Mouse (Mus musculus) cerebellum, adult 2 months (tissue): ENCODE measurements around the gene Nedd9. TPM values are rescaled to one million over a fixed set of nuclear protein-coding genes. Genes with fewer than 3 reads are reported as not detected.
A peak's percentile ranks its signal among the peaks of the same experiment; 100 is the strongest.

Source experiments
- DNase-seq, 2 experiments: peaks; one replicate each; pipeline ENCODE4 v3.0.0; 2021
- H3K27ac ChIP-seq: fragments of 200-500 bp; 2 replicates; pipeline ENCODE4 v1.5.1; 2012; ENCODE audit warnings: low read length, control low read depth, inconsistent platforms; ENCODE audit not compliant: insufficient read depth
- H3K27me3 ChIP-seq: fragments of 200-500 bp; 2 replicates; pipeline ENCODE4 v1.6.1; 2012; ENCODE audit warnings: inconsistent platforms, mild to moderate bottlenecking, low read length, moderate library complexity; ENCODE audit not compliant: control insufficient read depth, insufficient read depth
- H3K4me1 ChIP-seq: fragments of 200-500 bp; 2 replicates; pipeline ENCODE4 v1.6.1; 2011; ENCODE audit warnings: low read length; ENCODE audit not compliant: control insufficient read depth, insufficient read depth
- H3K4me3 ChIP-seq: fragments of 200-500 bp; replicated peaks from 2 replicates; pipeline ENCODE3; 2011; ENCODE audit warnings: mild to moderate bottlenecking, low read depth, low read length, control low read depth; ENCODE audit not compliant: insufficient read depth
- CTCF ChIP-seq: fragments of 200-500 bp; IDR thresholded peaks from 2 replicates; pipeline ENCODE4 v1.5.1; 2011; ENCODE audit warnings: low read depth, mild to moderate bottlenecking, control low read depth, low read length, moderate library complexity, borderline replicate concordance; ENCODE audit not compliant: insufficient read depth
- POLR2A ChIP-seq: fragments of 200-500 bp; IDR thresholded peaks from 2 replicates; pipeline ENCODE4 v1.6.1; 2011; ENCODE audit warnings: low read length, control low read depth, borderline replicate concordance; ENCODE audit not compliant: insufficient read depth
- WGBS: fragments of 180-500 bp; shearing (Covaris S2); methylation state at CpG from one replicate; pipeline ENCODE4 v1.1.7; 2018; 5-methylcytosine and 5-hydroxymethylcytosine counted together
- polyA plus RNA-seq: library from polyadenylated mRNA; depleted of rRNA; stranded (reverse); fragments of >200 nt; gene quantifications from 2 replicates; pipeline ENCODE4 v1.2.3, GENCODE M21; 2012

The Nedd9 gene
- polyA plus RNA-seq, 1 experiment: 5.5 TPM

DNA sequence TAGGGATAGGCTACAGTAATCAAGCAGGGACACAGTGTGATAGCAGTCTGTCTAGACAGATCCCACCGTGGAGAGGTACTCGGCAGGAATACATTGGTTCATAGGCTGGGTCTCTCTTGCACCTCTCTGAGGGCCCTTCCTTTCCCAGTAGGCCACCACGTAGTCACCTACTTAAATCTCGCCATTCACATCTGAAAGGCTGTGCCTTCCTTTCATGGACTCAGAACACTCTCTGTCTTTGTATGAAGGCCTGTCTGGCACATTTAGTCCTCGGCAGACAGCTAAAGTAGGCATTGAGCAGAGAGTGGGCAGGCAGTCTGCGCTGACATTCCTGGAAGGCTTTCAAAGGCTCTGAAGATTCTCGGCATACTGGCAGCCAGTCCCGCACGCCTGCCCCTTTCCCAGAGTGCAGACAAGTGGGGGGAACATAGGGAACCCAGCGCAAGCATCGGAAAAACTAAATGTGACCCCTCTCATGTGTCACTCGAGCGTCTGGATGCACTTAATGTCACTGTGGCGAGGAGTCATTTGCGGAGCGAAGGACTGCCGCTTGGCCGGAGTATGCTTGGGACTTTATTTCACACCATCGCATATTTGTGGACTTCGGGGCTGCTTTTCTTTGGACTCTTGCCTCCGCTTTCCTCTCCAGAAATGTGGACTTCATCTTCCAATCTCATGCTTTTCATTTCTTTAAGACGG is 147.4 kb downstream of the Nedd9 start:
- Histone ChIP-seq H3K27ac (no peak overlapping the region), H3K27me3 (no peaks in the 10 kb centered on the region), H3K4me3 (no peak overlapping the region), H3K4me1 (peaks cover 4% of the 10 kb centered on the region)
- peak in 1 of 2 experiments; percentile 14 for DNase-seq
- 18% methylated on average over 22 of the region's 22 CpGs for WGBS
- no peak for TF ChIP-seq CTCF
- no peak for TF ChIP-seq POLR2A

DNA sequence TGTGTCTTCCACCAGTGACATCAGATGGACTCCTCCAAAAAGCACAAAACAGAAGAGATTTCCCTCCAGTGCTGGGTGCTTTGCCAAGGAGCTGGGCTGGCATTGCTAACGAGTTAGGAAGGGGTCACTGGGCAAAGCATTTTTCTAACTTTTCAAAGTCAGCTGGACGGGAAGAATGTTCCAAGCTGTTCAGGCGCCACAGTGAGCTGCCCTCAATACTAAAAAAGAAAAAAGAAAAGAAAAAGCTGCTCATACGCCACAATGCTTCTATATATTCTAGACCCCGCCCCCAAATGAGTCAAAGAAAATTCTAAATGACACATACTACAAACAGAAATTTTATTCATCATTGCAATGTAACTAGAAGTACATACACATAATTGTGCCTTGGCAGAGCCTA is 148.0 kb downstream of the Nedd9 start:
- Histone ChIP-seq H3K27ac (no peak overlapping the region), H3K27me3 (no peaks in the 10 kb centered on the region), H3K4me1 (peaks cover 4% of the 10 kb centered on the region), H3K4me3 (no peak overlapping the region)
- peak in 1 of 2 experiments; percentile 41 for DNase-seq
- WGBS: 72% methylated on average over 5 of the region's 5 CpGs
- TF ChIP-seq CTCF (no peak), POLR2A (no peak)

DNA sequence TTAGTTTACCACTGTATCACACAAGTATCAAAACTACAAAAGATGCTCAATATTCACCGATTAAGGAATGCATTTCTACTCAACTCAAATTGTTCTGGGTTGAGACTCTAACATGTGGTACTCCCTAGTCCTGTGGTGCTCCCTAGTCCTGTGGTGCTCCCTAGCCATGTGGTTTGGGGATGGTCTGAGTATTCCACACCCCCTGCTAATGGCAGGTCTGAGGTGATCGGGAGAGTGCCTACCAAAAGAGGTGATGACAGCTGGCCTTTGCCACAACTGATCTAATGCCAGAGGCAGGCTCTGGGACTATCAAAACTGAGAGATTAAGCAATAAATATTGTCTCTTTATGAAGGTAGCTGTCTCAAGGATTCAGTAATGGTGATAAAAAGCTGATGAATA is 149.8 kb downstream of the Nedd9 start:
- no peak for DNase-seq
- Histone ChIP-seq H3K4me1 (peaks cover 4% of the 10 kb centered on the region), H3K4me3 (no peak overlapping the region), H3K27me3 (no peaks in the 10 kb centered on the region), H3K27ac (no peak overlapping the region)
- TF ChIP-seq POLR2A: no peak
- no peak for TF ChIP-seq CTCF
- 88% methylated on average over 2 of the region's 2 CpGs for WGBS

GRCm38 (mm10) chr13:41336260-41336659 is 150.9 kb downstream of the Nedd9 start:
- H3K27ac ChIP-seq: no peak overlapping the region
- TF ChIP-seq CTCF (no peak), POLR2A (no peak)
- H3K4me3 ChIP-seq: no peak overlapping the region
- DNase-seq: peak in 1 of 2 experiments; percentile 21
- no peaks in the 10 kb centered on the region for H3K27me3 ChIP-seq
- 22% methylated on average over 6 of the region's 6 CpGs for WGBS
- H3K4me1 ChIP-seq: peaks cover 4% of the 10 kb centered on the region

GRCm38 (mm10) chr13:41335767-41336166 is 151.4 kb downstream of the Nedd9 start:
- TF ChIP-seq CTCF (no peak), POLR2A (no peak)
- DNase-seq: no peak
- 87% methylated on average over 5 of the region's 5 CpGs for WGBS

GRCm38 (mm10) chr13:41334641-41335000 is 152.5 kb downstream of the Nedd9 start:
- Histone ChIP-seq H3K27ac (no peak overlapping the region), H3K4me3 (no peak overlapping the region), H3K4me1 (peaks cover 4% of the 10 kb centered on the region), H3K27me3 (no peaks in the 10 kb centered on the region)
- 36% methylated on average over 5 of the region's 5 CpGs for WGBS
- TF ChIP-seq CTCF (no peak), POLR2A (no peak)
- DNase-seq: no peak

More at GRCm38 (mm10) chr13:41335767-41336166, 151.4 kb downstream of the Nedd9 start:
- Histone ChIP-seq H3K27ac (no peak overlapping the region), H3K4me3 (no peak overlapping the region), H3K4me1 (peaks cover 4% of the 10 kb centered on the region), H3K27me3 (no peaks in the 10 kb centered on the region)

GRCm38 (mm10) chr13:41333889-41334640 is 153.1 kb downstream of the Nedd9 start:
- no peak for DNase-seq
- TF ChIP-seq POLR2A: no peak
- TF ChIP-seq CTCF: no peak
- Histone ChIP-seq H3K27me3 (no peaks in the 10 kb centered on the region), H3K4me3 (no peak overlapping the region), H3K4me1 (peaks cover 4% of the 10 kb centered on the region), H3K27ac (no peak overlapping the region)
- 74% methylated on average over 14 of the region's 14 CpGs for WGBS
